Mouse (Mus musculus): Measurements from ENCODE around the gene Gpat3.

Gene Gpat3

DNA sequence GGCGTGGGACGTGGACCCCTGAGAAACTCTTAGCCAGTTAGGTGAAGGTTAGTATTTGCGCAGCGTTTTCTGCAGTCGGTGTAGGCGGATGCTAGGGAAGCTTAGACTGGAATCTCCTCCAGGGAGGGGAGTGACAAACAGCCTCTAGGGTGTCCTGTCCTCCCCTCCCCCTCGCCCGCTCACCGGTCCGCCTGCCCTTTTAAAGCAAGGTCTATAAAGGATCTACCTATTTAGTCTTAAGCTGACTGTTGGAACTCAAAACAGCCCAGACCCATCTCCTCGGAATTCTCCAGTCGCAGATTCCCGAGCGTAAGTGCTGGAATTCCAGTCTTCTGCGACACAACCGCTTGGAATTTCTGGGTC lies at the start of gene Gpat3:
Gene Gpat3, plus strand, starts transcription at position 229 of the 363 bp plus-strand sequence.
- DNase-seq: peak; percentile 38

GRCm38 (mm10) chr5:100798165-100798860 lies 47.2 kb upstream of the Gpat3 start, which contains the start of the genes Helq and Mrps18c:
Helq (minus strand) TSS chr5:100798598.
Mrps18c (plus strand) TSS chr5:100798627.
- peak; percentile 92 for DNase-seq

DNA sequence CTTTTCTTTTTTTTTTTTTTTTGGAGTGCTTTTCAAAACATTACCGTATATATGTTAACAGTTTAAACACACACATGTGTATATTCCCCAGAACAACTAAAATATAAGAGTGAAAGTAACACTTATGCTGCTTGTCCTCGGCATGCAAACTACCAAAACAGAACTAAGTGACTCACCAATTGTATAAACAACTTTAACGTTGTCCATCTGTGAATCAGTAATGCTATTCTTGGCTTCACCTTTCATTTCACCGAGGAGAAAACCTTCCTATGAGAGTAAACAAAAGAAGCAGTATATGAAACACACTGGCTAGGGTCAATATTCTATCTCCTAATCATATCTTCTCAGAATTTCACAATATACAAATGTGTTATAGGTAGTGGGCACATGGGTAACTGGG lies 27.2 kb upstream of the Gpat3 start:
- no peak for DNase-seq

GRCm38 (mm10) chr5:100819568-100820480 lies 25.7 kb upstream of the Gpat3 start:
- no peak for DNase-seq

DNA sequence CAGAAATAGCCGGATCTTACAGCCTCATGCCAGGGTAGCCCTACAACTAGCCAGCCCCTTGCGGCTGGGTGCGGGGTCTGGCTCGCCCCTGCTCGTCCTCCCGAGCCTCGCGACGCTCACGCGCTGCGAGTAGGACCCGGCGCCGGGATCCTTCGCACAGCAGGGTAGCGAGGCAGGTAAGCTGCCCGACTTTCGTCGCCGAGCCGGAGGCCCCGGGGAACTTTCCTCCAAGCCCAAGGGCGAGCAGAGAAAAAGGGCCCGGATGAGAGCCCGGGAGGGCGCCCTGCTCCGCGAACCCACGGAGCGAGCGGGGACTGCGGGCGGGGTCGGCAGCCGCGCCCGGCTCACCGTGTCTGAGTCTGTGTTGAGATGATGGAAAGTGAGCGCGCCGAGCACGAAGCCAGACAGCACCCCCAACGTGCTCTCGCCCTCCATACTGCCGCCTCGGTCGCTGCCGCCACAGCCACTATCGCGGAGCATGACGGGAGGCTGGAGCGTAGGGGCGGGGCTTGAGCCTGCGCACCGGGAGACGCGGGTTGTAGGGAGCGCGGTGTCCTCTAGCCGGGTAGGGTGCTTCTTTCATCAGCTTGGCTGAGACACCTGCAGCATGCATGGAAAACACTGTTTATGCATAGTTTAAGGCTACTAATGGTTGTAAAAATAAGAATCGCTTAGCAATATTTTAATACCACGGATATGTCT lies 24.9 kb upstream of the Gpat3 start, which contains the start of gene Abraxas1:
Gene Abraxas1, minus strand, starts transcription at position 483 of the 702 bp plus-strand sequence.
- DNase-seq: peak; percentile 82

DNA sequence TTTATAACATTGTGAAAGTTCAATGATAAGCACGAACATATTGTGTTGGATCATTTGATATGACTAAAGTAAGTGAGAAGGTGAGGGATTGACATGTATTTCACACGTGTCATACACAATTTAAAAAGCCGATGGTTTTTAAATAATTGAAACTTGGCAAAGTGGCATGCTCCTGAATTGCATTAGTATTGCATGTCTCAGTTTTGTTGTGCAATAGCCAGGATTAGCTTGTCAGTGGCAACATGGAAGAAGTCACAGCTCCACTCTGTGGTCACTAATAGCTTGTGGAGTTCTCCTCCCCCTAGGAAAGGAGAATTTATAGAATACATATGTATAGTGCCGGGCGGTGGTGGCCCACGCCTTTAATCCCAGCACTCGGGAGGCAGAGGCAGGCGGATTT lies 24.1 kb upstream of the Gpat3 start:
- no peak for DNase-seq

GRCm38 (mm10) chr5:100822826-100823225 lies 22.7 kb upstream of the Gpat3 start:
- DNase-seq: no peak

DNA sequence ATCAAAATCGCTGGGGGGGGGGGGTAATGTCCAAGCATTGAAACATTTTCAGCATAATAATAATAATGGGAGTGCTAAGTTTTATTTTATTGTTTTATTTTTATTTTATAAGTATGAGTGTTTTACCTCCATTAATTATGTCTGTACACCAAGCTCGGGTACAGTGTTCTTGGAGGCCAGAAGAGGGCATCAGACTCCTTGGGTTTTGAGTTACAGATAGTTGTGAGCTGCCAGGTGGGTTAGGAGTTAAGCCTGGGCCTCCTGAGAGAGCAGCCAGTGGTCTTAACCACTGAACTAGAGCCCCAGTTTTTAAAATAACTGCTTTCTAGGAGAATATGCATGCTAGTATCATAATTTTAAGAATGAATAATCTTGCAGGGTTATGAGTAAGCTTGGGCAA lies 19.5 kb upstream of the Gpat3 start:
- DNase-seq: no peak

DNA sequence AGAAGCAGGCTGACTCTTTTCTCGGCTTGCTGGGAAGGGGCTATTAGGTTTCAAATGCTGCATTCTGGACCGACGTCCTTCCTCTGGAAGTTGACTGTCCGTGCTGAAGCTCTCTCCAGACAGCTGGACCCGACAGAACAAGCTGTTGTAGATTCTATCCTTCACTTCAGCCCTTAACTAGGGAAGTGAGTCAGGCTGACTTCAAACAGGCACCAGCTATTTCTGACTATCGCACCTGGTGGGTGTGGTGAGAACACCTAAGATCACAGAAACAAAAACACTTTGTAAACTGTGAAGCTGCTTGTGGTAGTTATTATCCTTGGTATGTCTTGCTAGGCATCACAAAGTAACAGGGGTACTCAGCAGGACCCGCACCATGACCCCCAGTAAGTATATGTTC lies 19.0 kb upstream of the Gpat3 start:
- DNase-seq: no peak

- DNase-seq: no peak
Observed at GRCm38 (mm10) chr5:100828701-100829100, 16.8 kb upstream of the Gpat3 start.

DNA sequence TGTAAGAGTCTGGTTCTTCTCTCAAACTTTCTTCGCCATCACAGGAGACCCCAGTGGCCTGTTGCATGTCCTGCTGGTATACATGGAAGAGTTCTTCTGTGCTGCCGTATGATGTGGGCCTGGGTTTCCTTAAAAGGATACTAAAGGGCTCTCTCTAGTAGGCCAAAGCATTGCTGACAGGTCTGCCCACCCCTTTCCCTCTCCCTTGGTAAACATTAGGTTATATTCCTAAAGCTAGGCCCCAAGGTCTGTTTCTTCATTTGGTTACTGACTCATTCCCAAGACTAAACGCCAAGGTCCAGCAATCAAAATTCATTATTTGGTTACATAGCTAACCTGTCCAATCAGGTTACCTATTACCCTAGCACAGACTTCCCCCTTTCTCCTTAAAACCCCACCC lies 12.8 kb upstream of the Gpat3 start:
- no peak for DNase-seq

GRCm38 (mm10) chr5:100833841-100834240 lies 11.7 kb upstream of the Gpat3 start:
- no peak for DNase-seq

GRCm38 (mm10) chr5:100835862-100836538 lies 9.5 kb upstream of the Gpat3 start:
- DNase-seq: no peak

GRCm38 (mm10) chr5:100837907-100838306 lies 7.6 kb upstream of the Gpat3 start:
- DNase-seq: no peak

DNA sequence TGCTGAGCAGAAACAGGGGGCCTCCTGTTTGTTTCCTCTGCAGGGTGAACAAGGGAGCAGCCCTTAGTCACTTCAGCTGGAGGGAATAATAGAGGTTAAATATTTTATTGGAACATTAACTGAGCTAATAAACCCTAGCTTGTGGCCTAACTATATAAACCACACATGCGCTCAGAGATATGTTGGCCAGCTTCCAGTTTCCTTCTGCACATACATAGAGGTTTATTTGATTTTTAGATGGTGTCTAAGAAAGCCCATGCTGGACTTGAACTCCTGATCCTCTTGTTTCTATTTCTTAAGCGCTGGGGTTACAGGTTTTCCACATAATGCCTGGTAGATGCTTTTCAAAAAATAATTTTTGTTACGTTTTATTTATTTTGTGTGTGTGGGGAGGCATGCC lies 1.0 kb upstream of the Gpat3 start:
- DNase-seq: no peak

GRCm38 (mm10) chr5:100845848-100846598 lies 510 bp downstream of the Gpat3 start:
- peak; percentile 40 for DNase-seq

DNA sequence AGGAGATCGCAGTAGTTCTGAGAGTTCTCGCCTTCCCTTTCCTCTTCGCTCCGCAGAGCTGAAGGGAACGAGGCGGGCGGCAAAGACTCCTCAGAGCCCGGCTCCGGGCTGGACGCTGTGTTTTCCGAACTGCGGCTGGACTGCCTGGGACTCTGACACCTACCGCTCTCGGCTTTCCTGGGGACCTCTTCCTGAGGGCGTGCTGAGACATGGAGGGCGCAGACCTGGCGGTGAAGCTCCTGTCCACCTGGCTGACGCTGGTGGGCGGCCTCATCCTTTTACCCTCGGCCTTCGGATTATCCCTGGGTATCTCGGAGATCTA lies 1.0 kb downstream of the Gpat3 start:
- DNase-seq: no peak

DNA sequence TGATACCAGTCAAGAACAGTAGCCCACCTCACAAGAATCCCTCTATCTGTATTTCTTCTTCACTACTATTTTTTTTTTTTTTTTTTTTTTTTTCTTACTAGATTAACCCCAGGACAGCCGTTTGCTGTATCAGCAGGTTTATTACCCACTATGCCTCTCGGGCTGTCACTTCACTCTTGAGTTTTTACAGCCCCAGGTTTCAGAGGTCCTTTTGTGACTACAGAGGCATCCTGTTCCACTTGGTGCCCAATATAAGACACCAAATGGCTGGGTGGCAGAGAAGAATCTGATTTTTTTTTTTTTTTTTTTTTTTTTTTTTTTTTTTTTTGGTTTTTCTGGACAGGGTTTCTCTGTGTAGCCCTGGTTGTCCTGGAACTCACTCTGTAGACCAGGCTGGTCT lies 1.6 kb downstream of the Gpat3 start:
- DNase-seq: no peak

GRCm38 (mm10) chr5:100853963-100854362 lies 8.4 kb downstream of the Gpat3 start:
- DNase-seq: no peak

DNA sequence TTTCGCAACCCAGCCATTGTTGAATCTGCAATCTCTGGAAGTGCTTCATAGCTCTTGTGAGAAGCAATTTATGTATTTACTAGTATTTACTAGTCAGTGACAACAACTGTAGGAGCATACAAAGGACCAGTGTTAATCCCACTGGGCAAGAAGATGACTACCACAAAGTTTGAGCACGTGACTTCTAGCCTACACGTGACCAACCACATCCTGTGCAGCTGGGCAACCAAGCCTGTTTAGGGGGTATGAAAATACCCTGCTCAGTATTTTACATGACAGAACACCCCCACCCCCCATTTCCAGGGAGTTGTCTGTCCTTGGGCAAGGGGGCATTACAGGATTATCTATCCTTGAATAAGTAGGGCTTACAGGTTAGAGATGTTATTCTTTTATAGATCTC lies 11.0 kb downstream of the Gpat3 start:
- DNase-seq: no peak

- no peak for DNase-seq
Observed at GRCm38 (mm10) chr5:100860417-100861053, 15.0 kb downstream of the Gpat3 start.

DNA sequence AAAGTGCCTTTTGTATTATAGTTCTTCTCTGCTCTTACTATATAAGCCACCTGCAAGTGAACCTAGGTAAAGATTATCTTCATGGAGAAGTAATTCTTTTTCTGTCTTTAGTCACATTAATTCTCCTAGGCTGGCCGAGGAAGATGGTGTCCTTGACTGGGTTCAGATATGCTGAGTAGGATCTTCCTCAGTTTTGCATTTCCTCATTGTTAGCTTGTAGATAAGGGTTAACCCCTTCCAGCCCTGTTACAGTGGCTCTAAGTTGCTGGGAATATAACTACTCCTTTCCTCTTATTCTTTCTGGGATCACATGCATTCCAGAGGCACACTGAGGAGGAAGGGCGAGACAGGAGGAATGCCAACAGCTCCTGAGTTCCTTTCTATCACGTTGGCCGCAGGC lies 15.6 kb downstream of the Gpat3 start:
- no peak for DNase-seq

Measured in cerebellum, adult 11 months (tissue).